Mouse (Mus musculus) testis, adult 2 months (tissue): ENCODE data around the gene Dusp2. TPM values are rescaled to one million over a fixed set of nuclear protein-coding genes. Genes with fewer than 3 reads are reported as not detected.

Experiments used
- H3K27ac ChIP-seq: fragments of 200-500 bp; 2 replicates; pipeline ENCODE4 v1.5.1; 2012; ENCODE audit warnings: low read depth, low read length; ENCODE audit not compliant: control insufficient read depth, insufficient read depth
- H3K27me3 ChIP-seq: fragments of 200-500 bp; 2 replicates; pipeline ENCODE4 v1.6.1; 2012; ENCODE audit warnings: mild to moderate bottlenecking, low read length, moderate library complexity; ENCODE audit not compliant: control insufficient read depth, insufficient read depth
- H3K36me3 ChIP-seq: fragments of 200-500 bp; 2 replicates; pipeline ENCODE4 v1.6.1; 2012; ENCODE audit warnings: mild to moderate bottlenecking, low read length; ENCODE audit not compliant: control insufficient read depth, insufficient read depth
- H3K4me1 ChIP-seq: fragments of 200-500 bp; 2 replicates; pipeline ENCODE4 v1.6.1; 2012; ENCODE audit warnings: low read length; ENCODE audit not compliant: control insufficient read depth, insufficient read depth
- H3K4me3 ChIP-seq: fragments of 200-500 bp; 2 replicates; pipeline ENCODE4 v1.5.1; 2012; ENCODE audit warnings: low read depth, mild to moderate bottlenecking, low read length, moderate library complexity, mixed read lengths; ENCODE audit not compliant: control insufficient read depth
- CTCF ChIP-seq: fragments of 200-500 bp; IDR thresholded peaks from 2 replicates; pipeline ENCODE4 v1.5.1; 2012; ENCODE audit warnings: low read depth, mild to moderate bottlenecking, inconsistent platforms, low read length, moderate library complexity; ENCODE audit not compliant: control insufficient read depth, insufficient read depth, insufficient replicate concordance
- POLR2A ChIP-seq: fragments of 200-500 bp; IDR thresholded peaks from 2 replicates; pipeline ENCODE4 v1.6.1; 2012; ENCODE audit warnings: low read depth, mild to moderate bottlenecking, inconsistent platforms, low read length, moderate library complexity; ENCODE audit not compliant: control insufficient read depth
- polyA plus RNA-seq: library from polyadenylated mRNA; depleted of rRNA; stranded (reverse); fragments of >200 nt; gene quantifications from 2 replicates; pipeline ENCODE4 v1.2.3, GENCODE M21; 2012

The Dusp2 gene
- polyA plus RNA-seq, 1 experiment: 6.7 TPM

DNA sequence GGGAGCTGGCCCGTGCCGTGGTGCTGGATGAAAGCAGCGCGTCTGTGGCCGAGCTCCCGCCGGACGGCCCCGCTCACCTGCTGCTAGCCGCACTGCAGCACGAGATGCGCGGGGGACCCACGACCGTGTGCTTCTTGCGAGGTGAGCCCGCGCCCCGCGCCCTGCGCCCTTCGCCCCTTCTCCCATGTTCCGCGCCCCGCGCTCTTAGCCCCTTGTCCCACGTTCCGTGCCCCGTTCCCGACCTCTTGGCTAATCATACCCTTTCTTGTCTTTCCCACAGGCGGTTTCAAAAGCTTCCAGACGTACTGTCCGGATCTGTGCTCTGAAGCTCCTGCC lies 506 bp downstream of the Dusp2 start:
- Histone ChIP-seq H3K27me3 (no peaks in the 10 kb centered on the region), H3K36me3 (no peaks in the 10 kb centered on the region), H3K27ac (no peak overlapping the region), H3K4me3 (peak overlapping the region; percentile 91), H3K4me1 (peaks cover 12% of the 10 kb centered on the region)
- TF ChIP-seq CTCF (no peak), POLR2A (no peak)

DNA sequence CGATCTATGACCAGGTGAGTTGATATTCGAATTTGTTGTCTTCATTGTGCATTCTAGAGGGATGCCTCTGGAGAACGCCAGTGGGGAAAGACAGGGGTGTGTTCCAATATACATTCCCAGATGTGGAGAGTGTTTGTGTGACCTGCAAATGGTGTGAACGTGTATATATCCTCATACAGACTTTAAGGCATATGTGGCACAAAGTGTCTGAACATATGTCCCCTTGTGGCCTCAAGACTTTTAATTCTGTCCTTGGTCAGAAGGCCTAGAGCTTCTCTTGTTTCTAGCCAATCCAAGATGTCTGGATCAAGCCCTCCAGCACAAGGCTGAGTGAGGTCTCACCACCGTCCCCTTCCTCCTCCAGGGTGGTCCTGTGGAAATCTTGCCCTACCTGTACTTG lies 926 bp downstream of the Dusp2 start:
- Histone ChIP-seq H3K27ac (no peak overlapping the region), H3K36me3 (no peaks in the 10 kb centered on the region), H3K4me1 (peaks cover 12% of the 10 kb centered on the region), H3K4me3 (peak overlapping the region; percentile 91), H3K27me3 (no peaks in the 10 kb centered on the region)
- TF ChIP-seq POLR2A (no peak), CTCF (no peak)

DNA sequence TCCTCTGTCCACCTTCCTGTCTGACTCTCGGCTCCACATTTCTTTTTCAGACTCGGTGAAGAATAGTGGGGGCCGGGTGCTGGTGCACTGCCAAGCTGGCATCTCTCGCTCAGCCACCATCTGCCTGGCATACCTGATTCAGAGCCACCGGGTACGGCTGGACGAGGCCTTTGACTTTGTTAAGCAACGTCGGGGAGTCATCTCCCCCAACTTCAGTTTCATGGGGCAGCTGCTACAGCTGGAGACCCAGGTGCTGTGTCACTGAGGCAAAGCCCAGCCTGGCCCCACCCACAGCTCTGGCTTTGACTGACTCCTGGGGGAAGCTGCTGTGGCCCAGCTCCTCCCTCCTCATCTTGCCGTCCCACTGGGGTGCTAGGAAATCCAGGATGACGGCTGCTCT lies 1.6 kb downstream of the Dusp2 start:
- TF ChIP-seq POLR2A (no peak), CTCF (no peak)
- Histone ChIP-seq H3K27ac (no peak overlapping the region), H3K4me3 (no peak overlapping the region), H3K27me3 (no peaks in the 10 kb centered on the region), H3K4me1 (peaks cover 12% of the 10 kb centered on the region), H3K36me3 (no peaks in the 10 kb centered on the region)

GRCm38 (mm10) chr2:127338012-127338411 lies 2.1 kb downstream of the Dusp2 start:
- H3K4me3 ChIP-seq: no peak overlapping the region
- no peak overlapping the region for H3K27ac ChIP-seq
- H3K27me3 ChIP-seq: no peaks in the 10 kb centered on the region
- H3K36me3 ChIP-seq: no peaks in the 10 kb centered on the region
- peaks cover 12% of the 10 kb centered on the region for H3K4me1 ChIP-seq
- TF ChIP-seq CTCF (no peak), POLR2A (no peak)

DNA sequence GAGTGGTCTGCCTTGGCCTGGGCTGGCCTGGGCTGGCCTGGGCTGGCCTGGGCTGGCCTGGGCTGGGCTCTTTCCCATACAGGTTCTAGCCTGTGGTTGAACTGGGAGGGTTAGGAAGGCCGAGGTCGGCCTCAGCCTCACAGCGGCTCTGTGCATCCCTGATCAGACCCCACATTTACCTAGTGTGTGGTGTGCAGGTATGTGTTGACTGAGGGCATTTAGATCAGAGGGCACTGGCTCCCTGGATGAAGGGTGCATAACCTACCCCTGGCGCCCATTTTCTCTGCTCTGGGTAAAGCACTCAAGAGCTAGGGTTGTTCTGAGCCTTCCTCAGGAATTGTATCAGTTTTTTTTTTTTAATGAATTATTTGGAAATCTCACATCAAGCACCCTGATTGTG lies 2.5 kb downstream of the Dusp2 start, which contains the start of gene Astl:
TSS of gene Astl (plus strand) at position 224 of the 400 bp plus-strand sequence.
- H3K27me3 ChIP-seq: no peaks in the 10 kb centered on the region
- H3K27ac ChIP-seq: no peak within 1 kb of the TSS
- no peak within 1 kb of the TSS for H3K4me3 ChIP-seq
- no peaks in the 10 kb centered on the region for H3K36me3 ChIP-seq
- H3K4me1 ChIP-seq: peaks cover 12% of the 10 kb centered on the region
- TF ChIP-seq POLR2A (no peak), CTCF (no peak)

GRCm38 (mm10) chr2:127338833-127339232 lies 2.9 kb downstream of the Dusp2 start:
- Histone ChIP-seq H3K4me3 (no peak overlapping the region), H3K4me1 (peaks cover 12% of the 10 kb centered on the region), H3K27me3 (no peaks in the 10 kb centered on the region), H3K27ac (no peak overlapping the region), H3K36me3 (no peaks in the 10 kb centered on the region)
- TF ChIP-seq CTCF: no peak

- no peak overlapping the region for H3K4me3 ChIP-seq
- no peaks in the 10 kb centered on the region for H3K27me3 ChIP-seq
- no peak for TF ChIP-seq POLR2A
- no peak for TF ChIP-seq CTCF
- H3K27ac ChIP-seq: no peak overlapping the region
- H3K4me1 ChIP-seq: peaks cover 12% of the 10 kb centered on the region
- H3K36me3 ChIP-seq: no peaks in the 10 kb centered on the region
Measured at GRCm38 (mm10) chr2:127339262-127339661, 3.3 kb downstream of the Dusp2 start.

DNA sequence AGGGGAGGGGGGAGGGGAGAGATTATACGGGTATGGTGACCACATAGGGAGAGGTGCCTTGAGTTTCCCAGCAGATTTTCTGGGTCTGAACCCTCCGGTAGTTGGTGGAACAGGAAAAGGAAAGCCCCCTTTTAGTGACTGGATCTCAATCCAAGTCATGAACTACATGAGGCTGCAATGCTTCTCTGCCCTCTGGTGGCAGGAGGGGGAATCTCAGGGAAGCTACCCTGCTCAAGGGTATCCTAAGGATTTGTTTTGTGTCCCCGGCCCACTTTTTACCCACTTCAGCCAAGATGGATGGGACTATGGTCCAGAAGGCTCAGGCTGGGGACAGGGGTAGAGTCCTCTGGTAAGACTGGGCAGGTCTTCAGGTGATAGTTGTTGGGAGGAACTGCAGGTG lies 5.2 kb downstream of the Dusp2 start:
- no peak overlapping the region for H3K27ac ChIP-seq
- H3K4me3 ChIP-seq: no peak overlapping the region
- no peaks in the 10 kb centered on the region for H3K36me3 ChIP-seq
- no peak for TF ChIP-seq POLR2A
- peak; percentile 63; the same call in 1 of the 2 replicates for TF ChIP-seq CTCF
- H3K4me1 ChIP-seq: peaks cover 5% of the 10 kb centered on the region
- H3K27me3 ChIP-seq: no peaks in the 10 kb centered on the region
